Mouse (Mus musculus) monocyte, adult 2 months (primary cell): Measurements from ENCODE around the gene Gm20388.
"Not testable (repeated sequence)": the region's sequence is repeated elsewhere in the genome, so short reads cannot be mapped to it uniquely, and the experiment has no call there.

Source experiments
- DNase-seq, 2 experiments: peaks; one replicate each; pipeline ENCODE4 v3.0.0; 2022; ENCODE audit warnings: low spot score in 2 of 2, low read depth in 1 of 2

Gene Gm20388

DNA sequence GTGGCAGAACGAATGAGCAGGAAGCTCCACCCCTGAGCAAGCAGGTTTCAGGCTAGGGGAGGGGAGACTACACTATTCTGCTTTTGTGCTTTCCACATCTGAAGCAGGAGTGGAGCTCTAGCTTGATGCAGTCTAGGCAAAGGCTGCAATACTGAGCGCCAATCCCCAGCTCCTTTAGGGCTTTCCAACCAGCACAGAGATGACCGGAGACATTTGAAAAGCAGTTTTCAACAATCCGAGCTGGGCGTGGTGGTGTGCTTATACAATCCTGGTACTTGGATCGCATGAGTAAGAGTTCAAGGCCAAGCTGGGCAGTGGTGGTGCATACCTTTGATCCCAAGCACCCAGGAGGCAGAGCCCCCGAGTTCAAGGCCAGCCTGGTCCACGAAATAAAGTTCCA, 3281.3 kb downstream of the Gm20388 start:
- no peak for DNase-seq

DNA sequence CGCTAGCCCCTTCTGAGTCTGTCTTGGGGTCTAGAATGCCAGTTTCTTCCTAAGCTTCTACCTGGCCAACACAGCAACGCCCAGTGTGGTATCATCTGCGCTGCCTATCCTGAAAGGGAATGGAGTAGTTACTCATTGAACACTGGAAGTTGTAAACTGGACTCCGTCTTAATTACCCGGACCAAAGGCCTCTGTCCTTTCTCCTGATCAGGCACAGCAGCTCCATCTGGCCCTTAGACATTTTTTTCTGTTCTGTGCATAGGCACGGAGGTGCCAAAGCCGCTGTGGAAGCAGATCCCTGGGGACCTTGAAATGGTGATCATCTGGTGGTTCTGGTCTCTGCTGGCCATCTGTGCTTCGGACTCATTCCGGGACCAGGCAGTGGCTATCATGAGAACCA, 3283.1 kb downstream of the Gm20388 start:
- no peak for DNase-seq

DNA sequence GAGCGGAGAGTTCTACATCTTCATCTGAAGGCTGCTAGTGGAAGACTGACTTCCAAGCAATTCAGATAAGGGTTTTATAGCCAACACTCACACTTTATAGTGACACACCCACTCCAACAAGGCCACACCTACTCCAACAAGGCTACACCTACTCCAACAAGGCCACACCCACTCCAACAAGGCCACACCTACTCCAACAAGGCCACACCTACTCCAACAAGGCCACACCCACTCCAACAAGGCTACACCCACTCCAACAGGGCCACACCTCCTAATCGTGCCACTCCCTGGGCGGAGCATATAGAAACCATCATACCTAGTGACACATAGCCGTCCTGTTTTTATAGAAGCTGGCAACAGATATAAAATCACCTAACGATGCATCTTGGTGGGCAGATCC, 3286.4 kb downstream of the Gm20388 start:
- peak in 1 of 2 experiments; percentile 10 for DNase-seq

DNA sequence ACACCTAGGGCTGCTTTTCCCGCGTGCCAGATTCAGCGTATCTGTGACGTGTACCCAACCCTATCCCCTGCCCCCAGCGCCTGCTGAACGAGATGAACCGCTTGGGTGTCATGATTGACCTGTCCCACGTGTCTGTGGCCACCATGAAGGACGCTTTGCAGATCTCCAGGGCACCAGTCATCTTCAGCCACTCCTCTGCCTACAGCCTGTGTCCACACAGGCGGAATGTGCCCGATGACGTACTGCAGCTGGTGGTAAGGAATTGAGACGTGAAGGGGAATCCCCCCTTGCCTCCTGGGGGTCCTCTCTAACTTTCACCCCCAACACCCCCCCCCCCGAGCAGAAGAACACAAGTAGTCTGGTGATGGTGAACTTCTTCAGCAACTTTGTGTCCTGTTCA, 3289.2 kb downstream of the Gm20388 start:
- DNase-seq = no peak

DNA sequence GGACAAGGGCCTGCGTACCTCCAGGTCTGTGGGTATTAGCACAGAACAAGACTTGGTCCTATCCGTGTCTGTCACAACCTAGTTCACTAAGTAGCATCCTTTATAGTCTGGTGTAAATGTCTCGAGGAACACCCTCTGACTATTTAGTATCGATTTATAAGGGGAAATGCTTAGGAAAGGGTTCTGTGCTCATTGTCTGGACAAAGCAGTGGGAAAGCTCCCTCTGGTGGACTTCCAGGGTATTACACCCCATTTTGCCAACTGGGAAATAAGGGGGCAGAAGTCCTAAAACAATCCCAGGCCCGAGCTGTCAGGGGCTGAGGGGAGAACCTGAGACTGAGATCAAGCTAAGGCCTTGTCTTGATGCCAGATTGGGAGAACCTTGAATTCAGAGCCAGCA, 3291.6 kb downstream of the Gm20388 start:
- peak in 1 of 2 experiments; percentile 53 for DNase-seq

DNA sequence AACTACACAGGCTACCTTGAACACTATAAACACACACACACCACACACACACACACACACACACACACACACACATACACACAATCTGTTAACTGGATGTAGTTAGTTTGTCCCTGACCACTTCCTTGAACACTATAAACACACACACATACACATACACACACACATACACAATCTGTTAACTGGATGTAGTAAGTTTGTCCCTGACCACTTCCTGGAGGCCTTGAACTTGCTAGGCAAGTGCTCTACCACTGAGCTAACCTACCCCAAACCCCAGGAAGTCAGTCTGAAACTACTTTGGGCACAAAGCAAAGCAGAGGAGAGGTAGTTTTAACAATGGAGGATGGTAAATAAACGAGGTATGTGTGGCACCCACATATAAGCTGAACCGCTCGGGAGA, 3292.9 kb downstream of the Gm20388 start:
- no peak for DNase-seq

DNA sequence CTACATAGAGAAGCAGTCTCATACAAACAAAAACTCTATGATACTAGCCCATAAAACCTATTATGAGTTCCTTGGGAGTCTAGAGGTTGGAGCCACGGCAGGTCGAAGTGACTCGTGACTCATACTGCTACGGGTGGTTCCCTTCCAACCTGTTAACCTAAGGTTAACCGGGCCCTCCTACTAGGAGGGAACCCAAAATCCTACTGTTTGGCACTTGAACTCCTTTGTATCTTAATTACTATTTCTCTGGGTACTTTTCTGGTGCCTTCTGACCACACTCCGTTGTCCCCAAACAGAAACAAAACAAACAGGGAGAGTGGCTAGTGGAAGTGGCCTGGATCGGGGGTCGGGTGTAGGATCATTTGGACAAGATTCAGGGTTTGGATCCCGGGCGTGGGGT, 3301.2 kb downstream of the Gm20388 start:
- no peak for DNase-seq

DNA sequence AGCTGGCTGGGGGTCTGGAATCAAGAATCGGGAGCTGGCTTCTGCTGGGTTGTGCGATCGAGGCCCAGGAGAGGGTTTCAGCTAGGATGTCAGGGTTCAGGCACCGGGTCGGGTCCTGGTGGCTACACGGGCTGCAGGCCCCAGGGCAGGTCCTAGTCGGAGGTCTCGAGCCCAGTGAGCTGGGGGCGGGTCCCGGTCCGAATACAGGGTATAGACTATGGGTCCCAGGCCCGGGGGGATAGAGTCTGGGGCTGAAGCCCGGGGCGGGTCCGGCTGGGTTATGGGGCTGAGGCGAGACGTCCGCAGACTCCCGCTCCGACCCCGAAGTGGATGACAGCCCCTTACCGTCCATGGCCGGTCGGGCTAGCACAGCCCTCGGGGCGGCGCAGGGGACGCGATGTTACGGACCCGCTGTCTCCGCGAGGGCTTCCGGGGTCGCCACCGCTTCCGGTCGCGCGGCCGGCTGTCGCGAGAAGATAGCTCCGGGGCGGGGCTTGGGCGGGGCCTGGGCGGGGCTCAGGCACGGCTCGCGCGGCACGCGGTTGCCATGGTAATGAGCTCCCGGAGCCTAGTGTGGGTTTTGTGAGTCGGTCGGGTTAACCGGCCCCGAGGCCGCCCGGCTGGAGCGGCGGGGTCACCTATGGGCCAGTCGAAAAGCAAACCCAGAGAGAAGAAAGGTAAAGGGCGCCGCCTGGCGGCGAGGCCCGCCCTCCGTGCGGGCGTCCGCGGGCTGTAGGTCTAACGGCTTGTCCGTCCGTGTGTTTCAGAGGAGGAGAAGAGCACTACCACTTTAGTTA, 3301.9 kb downstream of the Gm20388 start, which contains the start of the genes Chmp1a and Spata33:
Chmp1a (minus strand) TSS at position 443 of the 797 bp plus-strand sequence.
Spata33 (plus strand) TSS at position 512 of the 797 bp plus-strand sequence.
- DNase-seq = peak; percentile 65 to 75

DNA sequence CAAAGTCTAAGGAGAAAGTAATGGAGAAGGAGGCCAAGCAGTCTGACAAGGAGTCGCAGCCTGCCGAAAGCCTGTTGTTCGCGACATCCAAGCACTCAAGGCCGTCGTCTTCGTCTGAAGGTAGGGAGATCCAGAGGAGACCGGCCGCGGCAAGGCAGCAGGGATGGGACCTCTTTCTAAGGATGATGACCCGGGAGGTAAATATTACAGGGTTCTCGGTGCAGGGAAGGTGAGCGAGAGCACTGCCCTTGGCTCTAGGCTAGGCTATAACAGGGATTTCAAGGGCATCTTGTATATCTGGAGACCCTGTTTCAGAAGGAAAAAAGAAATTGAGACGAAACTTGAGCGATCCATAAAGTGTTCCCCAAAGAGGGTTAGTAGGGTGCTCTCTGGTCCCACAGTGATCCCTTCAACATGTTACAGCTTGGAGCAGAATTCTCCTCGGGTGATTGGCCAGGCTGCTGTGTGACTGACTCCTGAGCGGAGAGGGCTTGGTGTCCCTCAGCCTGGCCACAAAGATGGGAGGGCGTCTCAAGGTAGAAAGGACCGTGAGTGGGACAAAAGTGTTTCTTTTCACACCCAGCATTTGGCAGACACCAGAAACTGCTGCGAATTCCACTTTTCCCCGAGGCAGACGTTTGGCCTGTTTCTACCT, 3302.6 kb downstream of the Gm20388 start:
- DNase-seq = no peak

DNA sequence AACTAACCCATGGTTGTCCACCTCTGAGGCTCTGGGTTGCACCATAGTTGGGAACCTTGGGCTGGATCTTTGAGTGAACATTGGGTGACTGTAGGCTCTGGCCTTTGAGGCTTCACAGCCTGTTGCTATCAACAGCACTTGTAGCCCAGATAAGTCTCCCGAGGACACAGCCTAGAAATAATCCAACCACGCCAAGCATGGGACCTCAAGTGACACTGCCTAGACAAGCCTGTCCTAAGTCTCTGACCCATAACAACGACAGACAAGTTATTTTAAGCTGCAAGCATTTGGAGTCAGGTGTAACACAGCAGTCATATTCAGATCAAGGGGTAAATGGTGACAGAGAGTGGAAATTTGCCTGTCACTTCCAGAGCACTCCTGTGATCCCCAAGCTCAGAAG, 3304.8 kb downstream of the Gm20388 start:
- DNase-seq = no peak

DNA sequence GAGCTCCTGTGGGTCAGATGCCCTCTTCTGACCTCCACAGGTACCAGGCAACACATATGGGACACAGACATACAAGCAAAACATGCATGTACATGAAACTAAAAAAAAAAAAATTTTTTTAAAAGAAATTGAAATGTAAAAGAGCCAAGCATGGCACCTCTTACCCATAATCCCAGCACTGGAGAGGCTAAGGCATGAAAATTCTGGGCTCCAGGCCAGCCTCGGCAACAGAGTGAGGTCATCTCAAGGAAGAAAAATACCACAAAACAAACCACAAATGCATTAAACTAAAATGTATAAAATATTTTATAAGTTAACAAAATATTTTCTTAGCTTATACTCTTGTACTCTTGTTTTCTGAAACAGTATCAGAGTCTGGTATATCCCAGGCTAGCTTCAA, 3310.3 kb downstream of the Gm20388 start:
- no peak for DNase-seq

DNA sequence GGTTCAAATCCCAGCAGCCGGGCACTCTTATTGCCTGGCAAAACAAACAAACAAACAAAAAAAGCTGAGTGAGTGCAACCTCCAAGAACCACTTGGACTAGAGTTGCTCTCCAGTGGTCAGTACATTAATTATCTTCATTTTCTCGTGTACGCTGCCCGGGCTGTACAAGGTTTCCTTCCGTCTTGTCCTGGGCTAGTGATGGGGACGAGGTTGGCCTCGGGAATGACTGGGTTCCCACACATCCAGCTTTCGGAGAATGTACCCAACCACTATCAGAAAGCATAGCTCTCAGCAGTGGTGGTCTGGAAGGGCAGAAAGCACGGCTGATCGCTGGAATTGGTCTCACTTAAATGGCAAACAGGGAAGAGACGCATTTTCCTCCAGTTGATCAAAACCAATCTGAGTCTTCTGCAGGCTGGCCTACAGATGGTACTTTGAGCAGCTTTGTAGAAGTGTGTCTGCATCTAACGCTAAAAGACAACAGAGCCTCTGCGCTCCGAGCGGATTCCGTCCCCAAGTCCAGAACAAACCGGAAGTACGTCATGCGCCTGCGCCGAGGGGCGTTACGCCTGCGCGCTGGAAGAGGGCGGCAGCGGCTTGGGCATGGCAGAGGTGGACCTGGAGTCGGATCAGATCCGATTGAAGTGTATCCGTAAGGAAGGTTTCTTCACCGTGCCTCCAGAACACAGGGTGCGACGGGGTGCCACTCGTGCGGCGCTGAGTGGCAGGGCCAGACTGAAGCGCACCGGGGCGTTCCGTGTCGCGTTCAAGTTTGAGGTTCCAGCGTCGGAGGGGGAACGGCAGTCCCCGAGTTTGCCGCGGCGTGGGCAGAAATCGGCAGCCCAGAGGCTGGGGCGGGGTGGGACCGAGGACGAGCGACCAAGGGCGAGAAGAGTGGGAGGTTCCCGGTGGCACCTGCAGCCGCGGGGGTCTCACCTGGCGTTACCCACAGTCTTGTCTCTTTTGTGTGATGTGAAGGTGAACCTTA, 3313.9 kb downstream of the Gm20388 start, which contains the start of gene Cdk10:
Cdk10 (plus strand) TSS at position 565 of the 989 bp plus-strand sequence.
- peak; percentile 64 to 80 for DNase-seq

DNA sequence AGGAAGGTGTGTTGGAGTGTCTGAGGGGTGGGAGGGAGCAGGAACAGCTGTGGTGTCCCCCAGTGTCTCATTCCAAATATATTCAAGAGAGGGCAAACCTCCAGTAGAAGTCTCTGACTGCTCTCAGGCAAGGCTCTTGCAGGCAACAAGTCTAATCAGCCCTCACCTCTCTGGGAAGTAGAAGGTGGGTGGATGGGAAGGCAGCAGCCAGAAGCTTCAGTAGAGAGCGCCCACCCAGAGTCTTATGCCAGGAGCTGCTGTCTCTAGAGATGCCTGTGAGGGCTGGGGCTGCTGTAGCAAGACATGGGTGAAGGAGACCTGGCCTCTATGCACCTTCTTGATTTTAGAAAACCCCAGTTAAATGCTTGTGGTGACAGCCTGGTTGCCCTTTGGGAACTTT, 3317.8 kb downstream of the Gm20388 start:
- no peak for DNase-seq

DNA sequence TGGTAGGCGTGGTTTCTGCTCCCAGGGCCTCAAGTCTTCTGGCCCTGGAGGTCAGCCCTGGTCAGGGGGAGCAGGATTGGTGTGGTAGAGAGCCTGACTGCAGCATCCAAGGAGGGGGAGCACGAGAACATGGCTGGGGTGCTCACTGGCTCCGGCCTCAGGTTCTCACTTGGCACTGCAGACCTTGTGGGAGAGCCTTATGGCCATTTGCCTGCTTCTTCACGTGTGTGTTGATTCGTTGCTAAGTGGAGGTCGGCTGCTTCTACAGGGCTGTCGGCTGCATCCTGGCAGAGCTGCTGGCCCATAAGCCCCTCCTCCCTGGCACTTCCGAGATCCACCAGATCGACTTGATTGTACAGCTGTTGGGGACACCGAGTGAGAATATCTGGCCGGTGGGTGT, 3319.7 kb downstream of the Gm20388 start:
- DNase-seq = not testable (repeated sequence)

DNA sequence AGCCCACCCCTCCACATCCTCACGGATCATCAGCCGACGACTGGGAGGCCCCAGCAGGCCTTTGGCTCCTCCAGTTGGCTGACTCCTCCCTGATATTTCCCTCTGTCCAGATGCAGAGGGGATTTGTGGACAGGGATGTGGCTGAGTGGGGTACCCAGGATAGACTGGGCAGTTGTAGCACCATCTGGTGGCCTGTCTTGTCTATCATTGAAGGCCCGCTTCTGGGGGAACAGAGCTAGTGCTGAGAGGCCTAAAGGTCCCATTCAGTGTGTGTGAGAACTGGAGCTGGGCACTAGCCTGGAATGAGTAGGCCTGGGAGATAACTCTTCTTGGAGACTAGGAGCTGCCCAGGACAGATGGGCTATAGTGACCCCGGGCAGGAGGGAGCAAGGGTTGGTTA, 3321.1 kb downstream of the Gm20388 start:
- no peak for DNase-seq

DNA sequence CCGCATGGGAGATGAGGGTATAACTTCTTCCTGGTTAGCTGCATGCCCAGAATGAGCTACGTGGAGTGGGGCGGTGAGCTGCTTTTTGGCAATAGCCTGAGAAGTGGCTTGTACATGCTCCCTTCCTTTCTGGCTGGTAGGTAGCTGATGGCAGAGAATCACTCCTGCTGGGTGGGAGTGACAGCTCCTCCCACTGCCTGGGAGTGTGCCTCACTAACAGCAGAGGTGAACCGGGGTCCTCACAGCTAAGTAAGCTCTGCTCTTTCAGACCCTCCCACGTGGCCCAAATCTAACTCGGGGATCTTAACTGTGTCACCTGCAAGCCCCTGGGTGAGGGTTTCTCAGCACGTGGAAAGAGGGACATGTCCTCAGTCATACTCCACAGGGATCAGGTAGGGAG, 3321.9 kb downstream of the Gm20388 start:
- no peak for DNase-seq

DNA sequence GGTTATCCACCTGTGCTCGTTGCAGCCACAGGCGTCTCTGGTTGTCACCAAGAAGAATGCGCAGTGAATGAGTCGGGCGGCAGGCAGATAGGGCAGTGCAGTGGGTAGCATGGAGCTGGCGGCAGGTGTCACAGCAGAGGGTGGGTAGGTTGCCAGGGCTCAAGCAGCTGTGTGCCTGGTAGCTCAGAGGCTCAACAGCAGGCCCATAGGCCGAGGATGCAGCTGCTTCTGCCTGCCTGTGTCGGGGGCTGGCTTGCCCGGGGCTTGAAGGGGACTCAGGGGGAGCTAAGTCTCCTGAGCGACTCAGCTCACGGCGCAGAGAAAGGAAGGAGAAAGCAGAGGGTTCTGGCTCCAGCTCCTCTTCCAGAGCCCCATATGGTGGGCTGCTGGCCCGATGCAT, 3322.7 kb downstream of the Gm20388 start:
- DNase-seq = no peak

DNA sequence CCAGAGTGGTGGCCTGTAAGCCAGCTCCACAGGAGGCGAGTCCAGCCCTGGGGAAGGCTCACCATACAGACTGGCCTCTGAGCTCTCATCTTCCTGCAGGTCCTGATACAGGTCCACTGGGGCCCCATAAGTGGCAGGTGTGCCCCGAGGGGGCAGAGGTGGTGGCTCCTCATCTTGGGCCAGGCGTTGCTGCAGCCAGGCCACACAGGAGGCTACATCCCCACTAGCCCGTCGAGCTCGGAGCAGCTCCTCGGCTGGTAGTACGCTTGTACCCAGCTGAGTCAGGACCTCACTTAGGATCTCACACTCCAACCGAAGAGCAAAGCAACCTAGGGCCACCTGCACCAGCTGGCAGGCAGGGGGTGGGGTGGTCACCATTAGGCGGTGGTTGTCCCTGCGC, 3323.1 kb downstream of the Gm20388 start:
- DNase-seq = no peak

DNA sequence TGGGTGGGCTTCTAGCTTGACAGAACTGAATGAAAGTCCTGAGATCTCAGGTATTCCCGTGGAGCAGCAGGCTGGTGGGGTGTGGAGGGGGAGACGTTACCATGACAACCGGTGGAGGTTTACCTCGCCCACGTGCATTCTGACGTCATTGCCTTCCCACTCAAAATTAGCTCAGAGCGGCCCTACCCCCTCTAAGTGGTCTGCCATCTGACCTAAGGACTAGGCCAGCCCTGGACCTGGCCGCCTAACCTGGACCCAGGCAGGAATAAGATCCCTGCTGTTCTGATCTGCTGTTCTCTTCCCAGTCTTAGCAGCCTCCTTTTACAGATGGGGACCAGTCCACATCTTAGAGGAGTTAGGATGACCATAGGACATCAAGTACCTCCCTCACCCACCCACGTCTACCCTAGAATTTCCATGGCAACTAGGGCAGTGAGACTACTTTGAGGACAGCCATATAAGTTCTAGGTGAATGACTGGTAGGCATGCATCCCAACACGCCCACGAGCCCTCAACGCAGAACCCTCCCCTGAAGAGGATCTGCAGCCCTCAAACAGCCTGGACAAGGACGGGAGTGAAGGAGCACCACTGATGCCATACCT, 3324.4 kb downstream of the Gm20388 start:
- no peak for DNase-seq

DNA sequence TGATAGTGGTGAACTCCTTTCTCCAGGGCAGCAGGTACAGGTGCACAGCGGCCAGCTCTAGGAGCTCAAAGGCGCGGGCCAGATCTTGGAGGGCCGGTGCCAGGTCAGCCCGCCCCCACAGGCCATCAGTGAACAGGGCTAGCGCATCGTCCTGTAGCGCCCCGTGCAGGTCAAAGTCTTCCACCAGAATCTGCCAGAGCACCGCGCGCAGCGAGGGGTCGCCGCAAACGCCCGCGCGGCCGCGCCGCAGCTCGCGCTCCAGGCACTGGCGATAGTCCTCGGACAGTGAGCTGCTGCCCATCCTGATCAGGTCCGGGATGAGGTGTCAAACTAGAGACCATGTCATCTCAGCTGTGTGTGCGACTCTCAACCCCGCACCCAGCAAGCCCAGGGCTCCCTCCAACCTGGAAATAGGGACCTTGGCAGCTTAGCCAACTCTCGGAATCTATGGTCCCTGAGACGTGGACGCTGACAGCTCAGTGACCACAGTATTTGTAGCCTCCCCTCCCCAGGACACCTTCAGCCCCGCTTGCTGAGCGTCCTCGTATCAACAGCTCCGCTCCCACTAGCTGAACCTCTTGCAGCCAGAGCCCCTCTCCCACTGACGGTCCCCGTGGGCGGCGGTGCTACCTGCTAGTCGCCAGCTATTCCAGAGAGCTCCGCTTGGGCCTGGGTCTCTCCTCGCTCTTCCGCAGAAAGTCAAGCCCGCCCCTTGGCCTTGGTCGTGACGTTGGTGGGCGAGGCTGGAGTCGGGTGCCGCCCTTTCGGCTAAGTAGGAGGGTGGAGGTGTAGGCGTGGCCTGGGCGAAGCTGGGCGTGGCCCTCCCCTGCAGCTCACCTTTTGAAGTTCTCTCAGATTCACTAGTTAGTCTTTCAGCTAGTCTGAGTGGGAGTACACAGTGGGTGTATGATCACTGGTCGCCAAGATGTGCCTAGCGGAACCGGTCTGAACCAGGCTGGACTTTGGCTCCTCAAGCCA, 3325.2 kb downstream of the Gm20388 start, which contains the start of gene Spata2l:
Spata2l (minus strand) TSS at position 714 of the 978 bp plus-strand sequence.
- DNase-seq = peak; percentile 14 to 60
